Mouse (Mus musculus): Measurements from ENCODE around the gene Agmat.

- TF ChIP-seq POLR2A (IDR thresholded peaks at IDR 0.05; ENCODE audit: borderline replicate concordance, low read depth, low read length) = no peak
- no peak for TF ChIP-seq CTCF (IDR thresholded peaks at IDR 0.05; ENCODE audit: low read depth, low read length)
Measured at GRCm38 (mm10) chr4:141750826-141751225, 4.4 kb downstream of the Agmat start.
